Mouse (Mus musculus): ENCODE measurements around the gene Lysmd4.

DNA sequence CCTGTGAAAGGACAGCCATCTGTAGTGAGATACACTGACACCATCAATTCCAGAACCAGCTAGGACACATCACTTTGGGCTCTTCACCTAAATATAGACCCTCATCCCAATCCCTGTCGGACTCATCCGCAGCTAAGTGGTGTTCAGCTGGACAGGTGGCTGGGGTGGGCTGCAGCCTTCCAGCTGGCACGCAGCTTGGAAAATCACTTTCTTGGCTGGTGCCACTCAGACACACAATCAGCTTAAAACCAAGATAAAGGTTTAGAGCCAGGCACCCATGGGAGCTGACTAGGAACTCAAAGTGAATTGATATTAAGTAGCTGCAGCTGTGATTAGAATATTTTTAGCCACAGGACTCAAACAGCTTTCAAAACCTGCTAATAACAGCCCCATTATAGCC lies 7.9 kb downstream of the Lysmd4 start:
- TF ChIP-seq CTCF (IDR thresholded peaks at IDR 0.05; ENCODE audit: control insufficient read depth, insufficient read depth, insufficient read length), result no peak
- no peak for TF ChIP-seq USF1 (IDR thresholded peaks at IDR 0.05; ENCODE audit: low read depth)
- no peak for TF ChIP-seq MYOD1 (IDR thresholded peaks at IDR 0.05; ENCODE audit: control insufficient read depth, insufficient read length, low read depth)
- TF ChIP-seq MAX (IDR thresholded peaks at IDR 0.05), result no peak
- TF ChIP-seq CEBPB (IDR thresholded peaks at IDR 0.05; ENCODE audit: low read depth), result no peak
- TF ChIP-seq MYOG (IDR thresholded peaks at IDR 0.05; ENCODE audit: control insufficient read depth, extremely low read depth, insufficient read length), result no peak

Data from C2C12 (cell line).